Mouse (Mus musculus): ENCODE results near the gene 4930469K13Rik. TPM values are rescaled to one million over a fixed set of nuclear protein-coding genes. Genes with fewer than 3 reads are reported as not detected.

The 4930469K13Rik gene
- total RNA-seq, 1 experiment from 2014 or later: not detected

DNA sequence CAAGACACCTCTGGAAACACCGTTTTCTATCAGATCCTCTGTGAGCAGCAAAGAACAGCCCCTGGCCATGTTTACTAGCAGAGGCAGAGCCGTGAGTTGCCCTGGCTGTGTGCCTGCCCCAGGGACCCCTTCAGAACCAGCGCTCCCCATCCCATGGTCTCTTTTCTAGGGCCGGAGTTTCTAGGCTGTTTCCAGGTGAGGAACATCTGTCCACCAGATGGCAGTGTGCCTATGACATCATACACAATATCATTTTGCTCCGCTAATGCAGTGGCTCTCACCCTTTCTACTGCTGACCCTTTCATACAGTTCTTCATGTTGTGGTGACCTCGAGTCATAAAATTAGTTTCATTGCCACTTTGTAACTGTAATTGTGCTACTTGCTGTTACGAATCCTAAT is 169.7 kb downstream of the 4930469K13Rik start:
- no peak for ATAC-seq (replicated peaks; ENCODE audit: insufficient number of reproducible peaks, low FRiP score, low TSS enrichment, poor library complexity, severe bottlenecking)

DNA sequence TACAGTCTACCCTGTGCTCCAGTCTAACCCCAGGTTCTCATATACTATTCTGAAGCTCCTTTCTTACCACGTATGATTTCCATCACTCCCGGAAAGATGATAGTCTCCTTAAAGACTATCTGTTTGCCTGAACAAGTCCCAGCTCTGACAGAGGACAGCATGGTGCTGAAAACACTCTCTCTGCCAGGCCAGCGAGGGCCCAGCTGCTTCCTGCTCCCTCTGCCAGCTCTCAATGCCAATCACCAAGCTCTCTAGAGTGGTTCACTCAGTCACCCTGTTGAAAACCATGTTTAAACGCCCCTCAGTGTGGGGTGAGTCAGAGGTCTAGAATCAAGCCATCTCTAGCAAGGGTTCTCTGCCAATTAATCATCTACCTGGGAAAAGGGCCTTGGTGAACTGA is 170.5 kb downstream of the 4930469K13Rik start:
- no peak for ATAC-seq (replicated peaks; ENCODE audit: insufficient number of reproducible peaks, low FRiP score, low TSS enrichment, poor library complexity, severe bottlenecking)

GRCm38 (mm10) chr11:33927321-33927720 is 171.0 kb downstream of the 4930469K13Rik start:
- no peak for ATAC-seq (replicated peaks; ENCODE audit: insufficient number of reproducible peaks, low FRiP score, low TSS enrichment, poor library complexity, severe bottlenecking)

DNA sequence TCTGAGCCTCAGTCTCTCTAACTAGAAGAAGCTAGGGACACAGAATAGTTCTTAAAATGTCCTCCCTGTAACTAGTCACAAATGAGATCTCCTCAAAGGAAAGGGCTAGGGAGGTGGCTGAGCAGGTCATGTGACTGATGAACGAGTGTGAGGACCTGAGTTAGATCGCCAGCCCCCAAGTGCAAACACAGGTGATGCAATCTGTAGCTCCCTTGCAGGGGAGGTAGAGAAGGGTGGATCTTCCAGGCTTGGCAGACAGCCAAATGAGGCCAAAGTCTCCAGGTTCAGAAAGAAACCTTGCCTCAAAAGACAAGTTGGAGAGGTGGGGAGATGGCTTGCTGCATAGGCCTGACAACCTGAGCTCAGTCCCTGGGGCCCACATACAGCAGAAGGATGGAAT is 171.8 kb downstream of the 4930469K13Rik start:
- no peak for ATAC-seq (replicated peaks; ENCODE audit: insufficient number of reproducible peaks, low FRiP score, low TSS enrichment, poor library complexity, severe bottlenecking)

DNA sequence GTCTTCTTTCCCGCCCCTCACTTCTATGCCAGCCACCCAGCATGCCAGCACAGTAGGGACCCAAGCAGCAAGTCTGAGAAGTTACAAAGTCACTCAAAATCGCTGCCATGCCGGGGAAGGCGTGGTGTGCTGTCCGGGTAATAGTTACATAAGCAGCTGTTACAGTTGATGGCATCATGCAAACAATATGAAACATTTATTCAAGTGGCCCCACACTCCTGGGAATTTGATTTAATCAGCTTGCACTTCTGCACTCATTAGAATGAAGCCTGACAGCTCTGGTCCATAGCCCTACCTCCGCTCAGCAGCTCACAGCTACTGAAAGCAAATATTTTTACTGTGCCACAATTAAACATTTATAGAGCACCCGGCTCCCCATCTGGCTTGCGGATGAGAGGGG is 172.6 kb downstream of the 4930469K13Rik start:
- ATAC-seq (replicated peaks; ENCODE audit: insufficient number of reproducible peaks, low FRiP score, low TSS enrichment, poor library complexity, severe bottlenecking): no peak

Other genes with a start within 250 kb of the 4930469K13Rik start
- 0.19 TPM in 1 of 3 replicates, not detected in the others for gene Kcnmb1, start 135.5 kb downstream of the 4930469K13Rik start, total RNA-seq (2017)
- 0.19 TPM in 1 of 3 replicates, not detected in the others for gene Kcnip1, start 105.4 kb downstream of the 4930469K13Rik start, total RNA-seq (2017)
- gene Lcp2, start 51.6 kb downstream of the 4930469K13Rik start, total RNA-seq (2017): 193 to 222 TPM (median 205 TPM) in 3 replicates
- not detected in 3 replicates for gene Foxi1, start 109.5 kb upstream of the 4930469K13Rik start, total RNA-seq (2017)
- gene Fam196b, start 216.3 kb upstream of the 4930469K13Rik start, total RNA-seq (2017): 0.38 to 1.9 TPM (median 1.3 TPM) in 3 replicates